Mouse (Mus musculus) lung, embryonic 16.5 days (tissue): ENCODE data around the gene Fam129b. TPM values are rescaled to one million over a fixed set of nuclear protein-coding genes. Genes with fewer than 3 reads are reported as not detected.

Experiments used
- ATAC-seq: fragments of 200-750 bp; cut with Nextera tagmentation; 2 replicates; pipeline ENCODE4 v1.8.0; 2017; ENCODE audit warnings: low read depth, mild to moderate bottlenecking, moderate library complexity
- H3K27ac ChIP-seq: fragments of 300-500 bp; sonication (generic); 2 replicates; pipeline ENCODE4 v1.5.1; 2014; ENCODE audit warnings: mild to moderate bottlenecking, control low read depth, low read length
- H3K27me3 ChIP-seq: fragments of 300-500 bp; sonication (generic); 2 replicates; pipeline ENCODE4 v1.6.1; 2014; ENCODE audit warnings: low read depth, low read length, mixed read lengths; ENCODE audit not compliant: control insufficient read depth, insufficient read depth
- H3K36me3 ChIP-seq: fragments of 300-500 bp; sonication (generic); 2 replicates; pipeline ENCODE4 v1.6.1; 2014; ENCODE audit warnings: low read length; ENCODE audit not compliant: control insufficient read depth, insufficient read depth
- H3K4me1 ChIP-seq: fragments of 300-500 bp; sonication (generic); replicated peaks from 2 replicates; pipeline ENCODE4 v1.6.1; 2014; ENCODE audit warnings: low read length, mixed read lengths; ENCODE audit not compliant: control insufficient read depth, insufficient read depth
- H3K4me2 ChIP-seq: fragments of 300-500 bp; sonication (generic); 2 replicates; pipeline ENCODE4 v1.6.1; 2014; ENCODE audit warnings: low read depth, low read length, control low read depth
- H3K4me3 ChIP-seq: fragments of 300-500 bp; sonication (generic); 2 replicates; pipeline ENCODE4 v1.5.1; 2014; ENCODE audit warnings: mild to moderate bottlenecking, low read length, control low read depth
- H3K9ac ChIP-seq: fragments of 300-500 bp; sonication (generic); 2 replicates; pipeline ENCODE4 v1.6.1; 2014; ENCODE audit warnings: low read length, control low read depth
- H3K9me3 ChIP-seq: fragments of 300-500 bp; sonication (generic); 2 replicates; pipeline ENCODE4 v1.6.1; 2016; ENCODE audit warnings: low read length; ENCODE audit not compliant: control insufficient read depth
- WGBS: fragments of 180-500 bp; shearing (Covaris S2); extraction: QIAGEN DNeasy Blood & Tissue Kit; methylation state at CpG from one replicate; pipeline ENCODE4 v1.1.7; 2014; 5-methylcytosine and 5-hydroxymethylcytosine counted together
- polyA plus RNA-seq: library from polyadenylated mRNA; unstranded; fragments of >200 nt; fragmentation: Nextera tagmentation; extraction: Ambion mirVana; gene quantifications from 2 replicates; pipeline ENCODE4 v1.2.1, GENCODE M21; 2015

Fam129b gene
- polyA plus RNA-seq, 1 experiment from 2014 or later, result 133 TPM

DNA sequence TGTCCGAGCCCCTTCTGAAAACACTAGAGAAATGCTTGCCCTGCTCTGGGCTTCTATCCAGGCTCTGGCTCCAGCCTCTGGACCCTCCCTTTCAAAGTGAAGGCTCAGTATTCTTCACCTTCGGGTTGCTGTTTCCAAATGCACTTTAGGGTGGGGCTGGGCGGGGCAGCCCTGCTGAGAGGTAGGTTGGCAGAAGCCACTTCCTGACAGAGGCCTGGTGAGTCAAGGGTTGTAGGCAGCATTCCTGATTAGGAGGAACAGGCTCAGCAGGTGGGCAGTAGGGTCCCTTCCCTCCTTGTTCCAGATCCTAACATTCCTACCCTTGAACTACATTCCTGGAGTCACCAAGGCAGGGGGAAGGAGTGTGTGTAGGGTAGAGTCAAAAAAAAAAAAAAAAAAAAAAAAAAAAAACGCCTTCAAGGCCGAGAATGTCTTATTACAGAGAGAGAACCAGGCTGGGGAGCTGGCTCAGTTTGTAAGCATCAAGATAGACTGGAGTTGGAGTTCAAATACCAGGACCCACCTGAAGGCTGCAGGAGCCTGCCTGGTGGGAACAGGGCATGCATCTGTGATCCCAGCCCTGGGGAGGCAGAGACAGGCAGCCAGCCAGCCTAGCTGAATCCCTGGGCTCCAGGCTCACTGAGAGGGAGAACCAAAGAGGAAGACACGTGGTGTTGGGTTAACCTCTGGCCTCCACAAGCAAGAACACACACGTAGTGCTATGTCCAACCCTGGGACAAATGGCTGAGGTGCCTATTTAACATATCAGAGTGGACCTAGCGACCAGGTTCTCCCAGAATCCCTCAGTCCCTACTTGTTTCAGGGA, 5.4 kb upstream of the Fam129b start:
- H3K4me1 ChIP-seq, result peaks cover 29% of the 10 kb centered on the region
- H3K27ac ChIP-seq, result peak overlapping the region; percentile 91
- H3K9me3 ChIP-seq, result no peaks in the 10 kb centered on the region
- WGBS, result 31% methylated on average over 8 of the region's 8 CpGs
- peak; percentile 81 for ATAC-seq
- H3K27me3 ChIP-seq, result no peaks in the 10 kb centered on the region
- no peaks in the 10 kb centered on the region for H3K36me3 ChIP-seq
- no peak overlapping the region for H3K4me3 ChIP-seq
- 0 out of 2 replicates have a peak overlapping the region, but pooled peaks have one; percentile 23 for H3K4me2 ChIP-seq
- no peak overlapping the region for H3K9ac ChIP-seq

GRCm38 (mm10) chr2:32874070-32874469, 1.8 kb upstream of the Fam129b start:
- 46% methylated on average over 3 of the region's 3 CpGs for WGBS
- Histone ChIP-seq H3K9me3 (no peaks in the 10 kb centered on the region), H3K9ac (peak overlapping the region; percentile 40; the same call in 1 of the 2 replicates), H3K36me3 (no peaks in the 10 kb centered on the region), H3K4me1 (peaks cover 41% of the 10 kb centered on the region), H3K4me2 (peak overlapping the region; percentile 80; the same call in 1 of the 2 replicates), H3K27ac (peak overlapping the region; percentile 97), H3K27me3 (no peaks in the 10 kb centered on the region), H3K4me3 (no peak overlapping the region)
- no peak for ATAC-seq

GRCm38 (mm10) chr2:32874951-32875674, 801 bp upstream of the Fam129b start:
- peak; percentile 3; the same call in 1 of the 2 replicates for ATAC-seq
- peaks cover 48% of the 10 kb centered on the region for H3K4me1 ChIP-seq
- WGBS, result 6% methylated on average over 15 of the region's 15 CpGs

GRCm38 (mm10) chr2:32876490-32877302, 782 bp downstream of the Fam129b start:
- peak overlapping the region; percentile 91 for H3K4me3 ChIP-seq
- peak overlapping the region; percentile 97 for H3K27ac ChIP-seq
- H3K27me3 ChIP-seq, result no peaks in the 10 kb centered on the region
- WGBS, result 2% methylated on average over 20 of the region's 20 CpGs
- H3K36me3 ChIP-seq, result no peaks in the 10 kb centered on the region
- no peak for ATAC-seq
- no peaks in the 10 kb centered on the region for H3K9me3 ChIP-seq
- peak overlapping the region; percentile 80 for H3K4me2 ChIP-seq
- peak overlapping the region; percentile 96 for H3K9ac ChIP-seq
- H3K4me1 ChIP-seq, result peaks cover 60% of the 10 kb centered on the region

More at GRCm38 (mm10) chr2:32874951-32875674, 801 bp upstream of the Fam129b start:
- H3K27me3 ChIP-seq, result no peaks in the 10 kb centered on the region
- H3K9ac ChIP-seq, result peak overlapping the region; percentile 96
- H3K9me3 ChIP-seq, result no peaks in the 10 kb centered on the region
- no peaks in the 10 kb centered on the region for H3K36me3 ChIP-seq
- H3K4me2 ChIP-seq, result peak overlapping the region; percentile 80
- peak overlapping the region; percentile 97 for H3K27ac ChIP-seq
- peak overlapping the region; percentile 91 for H3K4me3 ChIP-seq

GRCm38 (mm10) chr2:32877303-32877702, 1.4 kb downstream of the Fam129b start:
- ATAC-seq, result no peak
- Histone ChIP-seq H3K36me3 (no peaks in the 10 kb centered on the region), H3K27me3 (no peaks in the 10 kb centered on the region), H3K4me1 (peaks cover 66% of the 10 kb centered on the region), H3K4me2 (peak overlapping the region; percentile 80), H3K27ac (peak overlapping the region; percentile 97), H3K4me3 (peak overlapping the region; percentile 91), H3K9me3 (no peaks in the 10 kb centered on the region), H3K9ac (peak overlapping the region; percentile 96)
- 16% methylated on average over 5 of the region's 5 CpGs for WGBS

- Histone ChIP-seq H3K4me3 (peak overlapping the region; percentile 91), H3K27ac (peak overlapping the region; percentile 97), H3K36me3 (no peaks in the 10 kb centered on the region), H3K9me3 (no peaks in the 10 kb centered on the region), H3K4me1 (peaks cover 70% of the 10 kb centered on the region), H3K27me3 (no peaks in the 10 kb centered on the region), H3K4me2 (peak overlapping the region; percentile 80), H3K9ac (peak overlapping the region; percentile 96)
- WGBS, result 28% methylated on average over 6 of the region's 6 CpGs
- peak; percentile 59 for ATAC-seq
Measured at GRCm38 (mm10) chr2:32877761-32878393, 2.0 kb downstream of the Fam129b start.

- peak overlapping the region; percentile 91 for H3K4me3 ChIP-seq
- no peaks in the 10 kb centered on the region for H3K27me3 ChIP-seq
- peak; percentile 17 for ATAC-seq
- WGBS, result 54% methylated on average over 3 of the region's 3 CpGs
- peak overlapping the region; percentile 96 for H3K9ac ChIP-seq
- H3K9me3 ChIP-seq, result no peaks in the 10 kb centered on the region
- H3K4me1 ChIP-seq, result peaks cover 74% of the 10 kb centered on the region
- no peaks in the 10 kb centered on the region for H3K36me3 ChIP-seq
- H3K27ac ChIP-seq, result peak overlapping the region; percentile 97
- H3K4me2 ChIP-seq, result peak overlapping the region; percentile 80
Measured at GRCm38 (mm10) chr2:32878396-32878795, 2.5 kb downstream of the Fam129b start.

- Histone ChIP-seq H3K4me2 (peak overlapping the region; percentile 80), H3K4me3 (peak overlapping the region; percentile 91), H3K9me3 (no peaks in the 10 kb centered on the region), H3K9ac (peak overlapping the region; percentile 96), H3K27ac (peak overlapping the region; percentile 97), H3K4me1 (peaks cover 73% of the 10 kb centered on the region), H3K36me3 (no peaks in the 10 kb centered on the region), H3K27me3 (no peaks in the 10 kb centered on the region)
- 59% methylated on average over 5 of the region's 5 CpGs for WGBS
- no peak for ATAC-seq
Measured at GRCm38 (mm10) chr2:32879593-32879992, 3.7 kb downstream of the Fam129b start.
